Mouse (Mus musculus) myocyte (in vitro differentiated cells): Measurements from ENCODE around the gene Ndst4. TPM values are rescaled to one million over a fixed set of nuclear protein-coding genes. Genes with fewer than 3 reads are reported as not detected.

ENCODE experiments used
- H3K27me3 ChIP-seq: one replicate; pipeline ENCODE4 v1.6.1; 2011; ENCODE audit not compliant: control insufficient read depth, insufficient read depth, insufficient read length
- H3K36me3 ChIP-seq: one replicate; pipeline ENCODE4 v1.6.1; 2011; ENCODE audit not compliant: control insufficient read depth, insufficient read depth
- H3K4me2 ChIP-seq: one replicate; pipeline ENCODE4 v1.6.1; 2011; ENCODE audit warnings: low read depth, control low read depth
- H3K4me3 ChIP-seq: one replicate; pipeline ENCODE4 v1.5.1; 2011; ENCODE audit warnings: mild to moderate bottlenecking, control low read depth, moderate library complexity
- H3K79me2 ChIP-seq: one replicate; pipeline ENCODE4 v1.6.1; 2011; ENCODE audit not compliant: control insufficient read depth, insufficient read depth
- H3ac ChIP-seq: one replicate; pipeline ENCODE4 v1.6.1; 2011; ENCODE audit not compliant: control insufficient read depth, insufficient read length
- CEBPB ChIP-seq: IDR thresholded peaks from 2 replicates; pipeline ENCODE4 v1.6.1; 2011; ENCODE audit warnings: mild to moderate bottlenecking, moderate library complexity; ENCODE audit not compliant: poor library complexity, insufficient read depth, severe bottlenecking
- E2F4 ChIP-seq: IDR thresholded peaks from one replicate; pipeline ENCODE4 v1.6.1; 2011; ENCODE audit warnings: mild to moderate bottlenecking, control low read depth, moderate library complexity; ENCODE audit not compliant: insufficient read depth
- MAX ChIP-seq: IDR thresholded peaks from one replicate; pipeline ENCODE4 v1.6.1; 2011; ENCODE audit warnings: low read depth, mild to moderate bottlenecking, control low read depth
- MYOD1 ChIP-seq, 3 experiments: IDR thresholded peaks; one replicate each; pipeline ENCODE4 v1.6.1; 2011; ENCODE audit warnings: control low read depth in 2 of 3, low read depth in 2 of 3, mild to moderate bottlenecking in 2 of 3, moderate library complexity in 1 of 3; ENCODE audit not compliant: insufficient read length in 2 of 3, control insufficient read depth in 1 of 3
- MYOG ChIP-seq, 3 experiments: IDR thresholded peaks; one replicate each; pipeline ENCODE4 v1.6.1; 2011; ENCODE audit warnings: control low read depth in 2 of 3, low read depth in 2 of 3, mild to moderate bottlenecking in 2 of 3; ENCODE audit not compliant: insufficient read length in 2 of 3, control insufficient read depth in 1 of 3, insufficient read depth in 1 of 3
- POLR2A ChIP-seq: IDR thresholded peaks from one replicate; pipeline ENCODE4 v1.6.1; 2011; ENCODE audit warnings: low read depth, mild to moderate bottlenecking, control low read depth, moderate library complexity; ENCODE audit not compliant: insufficient read length
- REST ChIP-seq: IDR thresholded peaks from one replicate; pipeline ENCODE4 v1.6.1; 2011; ENCODE audit warnings: mild to moderate bottlenecking, control low read depth, moderate library complexity; ENCODE audit not compliant: insufficient read depth, insufficient read length
- TCF12 ChIP-seq: IDR thresholded peaks from one replicate; pipeline ENCODE4 v1.6.1; 2011; ENCODE audit warnings: mild to moderate bottlenecking, control low read depth; ENCODE audit not compliant: poor library complexity, insufficient read depth, severe bottlenecking
- TCF3 ChIP-seq: IDR thresholded peaks from one replicate; pipeline ENCODE4 v1.6.1; 2011; ENCODE audit warnings: low read depth, control low read depth; ENCODE audit not compliant: insufficient read length
- USF1 ChIP-seq: IDR thresholded peaks from one replicate; pipeline ENCODE4 v1.6.1; 2011; ENCODE audit warnings: low read depth, mild to moderate bottlenecking, control low read depth, moderate library complexity
- polyA plus RNA-seq: library from polyadenylated mRNA; unstranded; fragments of >200 nt; fragmentation: generic; extraction: Trizol; gene quantifications from one replicate; pipeline ENCODE4 v1.2.1, GENCODE M21; 2012; ENCODE audit warnings: missing spikeins

Gene Ndst4
- polyA plus RNA-seq, 1 experiment = 0.53 TPM

- H3K36me3 ChIP-seq = no peaks in the 10 kb centered on the region
- H3K79me2 ChIP-seq = no peaks in the 10 kb centered on the region
- no peaks in the 10 kb centered on the region for H3K27me3 ChIP-seq
- H3K4me3 ChIP-seq = no peak overlapping the region
- H3ac ChIP-seq = no peak overlapping the region
- H3K4me2 ChIP-seq = no peak overlapping the region
- TF ChIP-seq REST = no peak
- no peak for TF ChIP-seq E2F4
- TF ChIP-seq TCF3 = no peak
- no peak for TF ChIP-seq MYOD1 (IDR thresholded peaks at IDR 0.05; ENCODE audit: control insufficient read depth in 1 of 3, insufficient read length in 2 of 3, low read depth in 2 of 3)
- no peak for TF ChIP-seq TCF12
- TF ChIP-seq MAX = no peak
- TF ChIP-seq MYOG (IDR thresholded peaks at IDR 0.05; ENCODE audit: control insufficient read depth in 1 of 3, insufficient read depth in 1 of 3, insufficient read length in 2 of 3, low read depth in 2 of 3) = no peak
- no peak for TF ChIP-seq USF1
- no peak for TF ChIP-seq CEBPB
- no peak for TF ChIP-seq POLR2A
Measured at GRCm38 (mm10) chr3:125756911-125757310, 353.0 kb downstream of the Ndst4 start.

- no peak for TF ChIP-seq CEBPB
- Histone ChIP-seq H3K79me2 (no peaks in the 10 kb centered on the region), H3K4me3 (no peak overlapping the region), H3K4me2 (no peak overlapping the region), H3K27me3 (no peaks in the 10 kb centered on the region), H3ac (no peak overlapping the region), H3K36me3 (no peaks in the 10 kb centered on the region)
Measured at GRCm38 (mm10) chr3:125760711-125761110, 356.8 kb downstream of the Ndst4 start.
